Mouse (Mus musculus) T-helper 17 cell (primary cell): ENCODE data around the gene Cep128.

Experiments
- in situ Hi-C, 2 experiments: fragments of 300-600 bp; cut with MboI, MseI; formaldehyde crosslinking; loops; 1 replicate in 1 of 2; 2 replicates in 1 of 2; pipeline ENCODE4 v1.15.1; 2025; ENCODE audit warnings: high pct_unique_total_duplicates in 2 of 2

Gene Cep128

GRCm38 (mm10) chr12:91313974-91314587 lies 70.1 kb downstream of the Cep128 start:
- in situ Hi-C loops = loop anchor here (10.0 to 25.0 kb wide), 3 partner anchors 329 to 1827 kb away; no protein-coding TSS in a partner anchor

- in situ Hi-C loops = loop anchor here (10.0 to 25.0 kb wide), 3 partner anchors 328 to 1825 kb away; no protein-coding TSS in a partner anchor
These were observed 71.6 kb downstream of the Cep128 start for GRCm38 (mm10) chr12:91312591-91312990.

DNA sequence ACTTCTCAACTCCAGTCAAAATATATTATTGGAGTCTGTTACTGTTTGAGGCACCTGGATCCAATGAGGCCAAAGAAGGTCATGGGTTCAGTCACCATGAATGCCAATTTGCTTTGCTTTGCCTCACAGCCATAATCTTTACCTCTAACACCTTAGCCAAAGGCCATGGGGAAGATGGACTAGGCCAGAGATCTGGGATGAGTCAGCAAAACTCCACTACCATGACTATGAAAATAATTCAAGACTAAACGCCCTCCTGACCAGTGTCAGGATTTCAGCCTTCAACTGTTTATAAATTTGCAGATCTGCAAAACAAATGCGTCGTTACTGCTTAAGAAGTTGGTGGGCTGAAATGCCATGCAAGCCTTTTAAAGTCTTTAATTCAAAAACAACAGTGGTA lies 76.5 kb downstream of the Cep128 start:
- in situ Hi-C loops = loop anchor here (10.0 to 25.0 kb wide), 3 partner anchors 163 to 1820 kb away; no protein-coding TSS in a partner anchor

- in situ Hi-C loops = loop anchor here (10.0 to 25.0 kb wide), 3 partner anchors 161 to 1818 kb away; no protein-coding TSS in a partner anchor
These were observed 78.4 kb downstream of the Cep128 start for GRCm38 (mm10) chr12:91305769-91306168.

- in situ Hi-C loops = loop anchor here (10.0 to 25.0 kb wide), 3 partner anchors 160 to 1818 kb away; no protein-coding TSS in a partner anchor
These were observed 79.2 kb downstream of the Cep128 start for GRCm38 (mm10) chr12:91305038-91305437.

DNA sequence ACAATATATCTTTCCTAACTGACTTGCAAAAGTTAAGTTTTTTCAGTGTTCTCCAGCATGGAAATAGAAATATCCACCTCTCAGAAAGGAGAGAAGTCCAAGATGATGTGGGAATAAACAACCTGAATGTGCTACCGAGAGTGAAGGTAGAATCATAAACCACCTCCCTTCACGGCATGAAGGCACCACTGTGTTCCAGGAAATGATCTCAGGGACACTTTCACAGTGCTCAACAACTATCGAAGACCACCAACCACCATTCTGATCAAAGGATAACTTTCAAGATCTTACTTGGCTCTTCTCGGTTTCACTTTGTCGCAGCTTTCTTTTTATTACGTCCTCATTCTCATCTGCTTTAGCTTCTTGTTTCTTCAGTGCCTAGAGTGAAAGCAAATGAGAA lies 85.5 kb downstream of the Cep128 start:
- in situ Hi-C loops = no loop called here

DNA sequence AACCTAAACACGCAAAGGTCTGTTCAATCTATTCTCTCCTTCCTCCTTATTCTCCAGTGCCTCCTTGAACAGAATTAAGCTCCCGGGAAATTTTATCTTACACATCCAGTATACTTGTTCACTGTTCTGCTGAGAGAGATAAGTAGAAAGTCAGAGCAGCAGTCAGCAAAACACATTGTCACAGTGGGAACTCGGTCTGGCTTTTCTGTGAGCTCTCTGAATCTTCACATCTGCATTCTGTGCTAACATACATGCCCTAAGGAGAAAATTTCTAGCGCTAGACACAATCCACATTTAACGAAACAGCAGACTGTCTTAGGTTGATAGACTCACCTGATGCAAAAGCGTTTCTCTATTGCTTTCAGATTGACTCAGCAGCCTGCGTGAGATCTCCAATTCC lies 88.3 kb downstream of the Cep128 start:
- in situ Hi-C loops = no loop called here

GRCm38 (mm10) chr12:91295436-91295835 lies 88.8 kb downstream of the Cep128 start:
- in situ Hi-C loops = no loop called here

- in situ Hi-C loops = no loop called here
These were observed 110.3 kb downstream of the Cep128 start for GRCm38 (mm10) chr12:91273936-91274335.

DNA sequence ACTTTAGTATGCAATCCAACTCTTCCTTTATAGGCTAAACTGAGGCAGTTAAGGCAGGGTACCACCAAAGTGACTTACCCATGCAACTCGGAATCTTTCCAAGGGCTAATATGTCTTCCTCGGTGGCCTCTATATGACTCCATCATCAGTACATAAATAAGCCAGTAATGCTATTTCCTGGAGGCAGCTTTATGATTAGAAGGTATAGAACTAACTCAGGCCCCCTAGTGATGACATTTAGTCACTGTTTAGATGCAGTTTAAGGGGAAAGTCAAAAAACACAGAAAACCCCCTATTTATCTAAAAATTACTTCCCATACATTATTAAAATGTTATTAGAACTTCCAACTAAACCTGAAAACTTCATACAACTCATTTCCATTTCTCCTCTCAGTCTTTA lies 114.6 kb downstream of the Cep128 start:
- in situ Hi-C loops = no loop called here

- in situ Hi-C loops = no loop called here
These were observed 115.2 kb downstream of the Cep128 start for GRCm38 (mm10) chr12:91268974-91269373.

GRCm38 (mm10) chr12:91266014-91266413 lies 118.2 kb downstream of the Cep128 start:
- in situ Hi-C loops = no loop called here

GRCm38 (mm10) chr12:91265462-91265861 lies 118.7 kb downstream of the Cep128 start:
- in situ Hi-C loops = no loop called here

DNA sequence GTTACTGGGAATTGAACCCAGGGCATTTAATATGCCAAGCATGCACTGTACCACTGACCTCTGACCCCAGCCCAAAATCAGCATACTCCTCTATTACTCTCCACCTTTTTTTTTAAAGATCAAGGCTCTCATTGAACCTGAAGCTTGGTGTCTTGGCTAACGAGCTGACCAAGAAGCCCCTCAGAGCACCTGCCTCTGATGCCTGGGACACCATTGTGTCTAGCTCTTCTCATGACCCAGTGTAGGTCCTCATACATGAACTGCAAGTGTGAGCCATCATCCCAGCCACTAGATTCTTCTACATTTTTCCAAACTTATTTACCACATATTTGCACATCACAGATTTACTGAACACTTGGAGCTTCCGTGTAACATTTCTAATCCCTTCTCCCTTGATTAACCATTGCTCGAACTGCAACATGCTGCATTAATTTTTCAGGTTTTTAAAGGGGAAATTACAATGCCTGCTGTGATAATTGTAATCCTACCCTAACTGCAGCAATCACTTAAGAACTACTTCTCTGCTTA lies 119.3 kb downstream of the Cep128 start:
- in situ Hi-C loops = no loop called here

- in situ Hi-C loops = no loop called here
These were observed 120.5 kb downstream of the Cep128 start for GRCm38 (mm10) chr12:91263705-91264104.

DNA sequence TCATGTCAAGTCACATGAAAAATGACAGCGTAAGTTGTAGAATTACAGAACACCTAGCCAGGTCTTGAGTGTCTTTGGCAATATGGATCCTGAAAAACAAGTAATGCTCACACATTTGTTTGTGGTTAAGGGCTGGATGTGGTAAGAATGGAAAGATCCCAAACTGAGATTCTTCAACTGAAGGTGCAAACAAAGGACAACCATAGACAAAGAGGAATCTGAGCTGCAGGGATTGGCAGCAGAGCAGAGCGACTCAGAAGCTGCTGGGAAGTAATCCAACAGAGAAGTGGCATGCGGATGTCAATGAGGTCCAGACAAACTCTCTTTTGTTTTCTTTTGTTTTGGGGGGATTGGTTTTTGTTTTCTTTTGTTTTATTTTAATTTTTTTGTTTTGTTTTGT lies 121.4 kb downstream of the Cep128 start:
- in situ Hi-C loops = no loop called here

DNA sequence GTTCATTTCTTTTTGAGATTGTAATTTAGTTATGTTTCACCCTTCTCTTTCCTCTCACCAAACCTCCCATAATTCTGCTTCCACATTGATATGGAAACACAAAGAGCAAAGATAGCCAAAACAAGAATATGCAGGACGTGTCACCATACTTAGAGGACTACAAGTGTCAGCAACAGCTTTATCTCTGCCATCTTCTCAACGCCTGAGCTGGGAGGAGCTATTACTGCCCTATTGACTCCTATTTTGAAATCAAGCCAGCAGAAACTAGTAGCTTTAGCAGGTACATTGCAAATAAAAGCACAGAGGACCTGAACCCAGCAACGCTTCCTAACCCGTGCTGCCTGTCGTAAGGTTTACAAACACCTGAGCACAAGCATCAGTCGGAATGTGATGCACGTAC lies 127.9 kb downstream of the Cep128 start:
- in situ Hi-C loops = no loop called here

DNA sequence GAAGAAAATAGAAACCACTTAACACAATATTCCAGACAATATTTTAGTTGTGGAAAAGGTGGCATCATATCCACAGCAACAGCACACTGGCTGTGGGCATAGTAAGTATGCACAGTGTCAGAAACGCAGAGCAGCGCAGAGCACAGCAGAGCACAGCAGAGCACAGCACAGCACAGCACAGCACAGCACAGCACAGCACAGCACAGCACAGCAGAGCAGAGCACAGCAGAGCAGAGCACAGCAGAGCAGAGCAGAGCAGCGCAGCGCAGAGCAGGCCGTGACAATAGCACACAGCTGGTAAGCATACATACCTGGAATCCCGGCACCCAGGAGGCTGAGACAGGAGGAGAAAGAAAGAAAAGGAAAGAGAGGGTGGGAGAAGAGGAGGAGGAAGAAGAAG lies 129.4 kb downstream of the Cep128 start:
- in situ Hi-C loops = no loop called here

DNA sequence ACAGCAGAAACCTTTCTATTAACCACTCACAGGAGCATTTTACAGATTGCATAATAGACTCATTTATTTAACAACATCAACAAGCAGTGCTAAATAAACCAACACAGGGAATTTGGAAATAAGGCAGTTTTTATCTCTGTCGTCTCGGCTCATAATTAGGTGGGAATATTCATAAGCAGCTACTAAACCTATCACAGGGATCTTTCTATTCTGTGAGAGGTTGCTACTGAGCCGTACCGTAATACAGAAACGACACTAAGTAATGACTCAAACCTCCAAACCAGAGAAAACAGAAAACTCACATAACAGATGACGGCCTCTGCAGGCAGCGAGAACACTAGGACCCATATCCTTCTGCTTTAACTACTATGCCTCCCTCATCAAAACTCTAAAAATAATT lies 163.6 kb downstream of the Cep128 start:
- in situ Hi-C loops = no loop called here

DNA sequence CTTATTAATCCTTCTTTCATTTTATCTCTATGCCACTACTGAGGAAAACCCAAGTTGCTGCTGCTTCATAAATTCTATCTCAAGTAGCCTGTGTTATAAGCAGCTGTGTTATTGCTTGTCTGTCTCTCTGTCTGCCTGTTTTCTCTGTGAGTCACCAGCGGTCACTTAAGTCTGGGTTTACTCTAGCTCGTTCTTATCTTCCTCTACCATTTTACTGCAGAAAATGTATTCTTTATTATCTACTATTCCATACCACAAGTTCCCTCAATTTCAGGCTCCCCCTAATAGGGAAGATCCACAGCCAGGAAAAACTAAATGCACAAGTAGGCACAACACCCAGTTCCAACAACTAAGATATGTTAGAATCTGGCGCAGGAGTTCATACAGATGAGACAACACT lies 178.7 kb downstream of the Cep128 start:
- in situ Hi-C loops = no loop called here

- in situ Hi-C loops = no loop called here
These were observed 179.9 kb downstream of the Cep128 start for GRCm38 (mm10) chr12:91204330-91204729.

- in situ Hi-C loops = no loop called here
These were observed 181.7 kb downstream of the Cep128 start for GRCm38 (mm10) chr12:91202496-91202895.

GRCm38 (mm10) chr12:91189111-91189510 lies 195.1 kb downstream of the Cep128 start:
- in situ Hi-C loops = loop anchor here in 1 of 2 experiments (5.0 to 25.0 kb wide), 2 partner anchors 42 to 398 kb away; partner anchors contain the start of gene Gtf2a1
